Mouse (Mus musculus) heart, embryonic 14.5 days (tissue): ENCODE measurements around the gene Rapgef2. TPM values are rescaled to one million over a fixed set of nuclear protein-coding genes. Genes with fewer than 3 reads are reported as not detected.
A peak's percentile ranks its signal among the peaks of the same experiment; 100 is the strongest.

Experiments
- ATAC-seq: fragments of 200-750 bp; cut with Nextera tagmentation; 2 replicates; pipeline ENCODE4 v1.8.0; 2017; ENCODE audit warnings: low read depth, moderate TSS enrichment; ENCODE audit not compliant: insufficient number of reproducible peaks, insufficient read depth, low FRiP score
- H3K27ac ChIP-seq, 2 experiments: fragments of 200-500 bp in 1 of 2; fragments of 300-500 bp in 1 of 2; sonication (generic) in 1 of 2; replicated peaks in 1 of 2; 2 replicates each; pipeline ENCODE4 v1.5.1; 2012 to 2014; ENCODE audit warnings: low read depth in 2 of 2, low read length in 2 of 2, control low read depth in 1 of 2, mild to moderate bottlenecking in 1 of 2, mixed read lengths in 1 of 2; ENCODE audit not compliant: control insufficient read depth in 1 of 2, insufficient read depth in 1 of 2
- H3K27me3 ChIP-seq: fragments of 300-500 bp; sonication (generic); 2 replicates; pipeline ENCODE4 v1.6.1; 2014; ENCODE audit warnings: mild to moderate bottlenecking, low read length, control low read depth; ENCODE audit not compliant: control insufficient read depth, insufficient read depth
- H3K36me3 ChIP-seq: fragments of 300-500 bp; sonication (generic); 2 replicates; pipeline ENCODE4 v1.6.1; 2014; ENCODE audit warnings: mild to moderate bottlenecking, control low read depth, low read length, mixed read lengths; ENCODE audit not compliant: control insufficient read depth, insufficient read depth
- H3K4me1 ChIP-seq, 2 experiments: fragments of 200-500 bp in 1 of 2; fragments of 300-500 bp in 1 of 2; sonication (generic) in 1 of 2; 2 replicates each; pipeline ENCODE4 v1.6.1; 2012 to 2014; ENCODE audit warnings: low read length in 2 of 2, control low read depth in 1 of 2, mixed read lengths in 1 of 2; ENCODE audit not compliant: control insufficient read depth in 2 of 2, insufficient read depth in 2 of 2
- H3K4me2 ChIP-seq: fragments of 300-500 bp; sonication (generic); 2 replicates; pipeline ENCODE4 v1.6.1; 2014; ENCODE audit warnings: mild to moderate bottlenecking, low read length
- H3K4me3 ChIP-seq, 2 experiments: fragments of 200-500 bp in 1 of 2; fragments of 300-500 bp in 1 of 2; sonication (generic) in 1 of 2; 2 replicates each; pipeline ENCODE4 v1.5.1; 2012 to 2014; ENCODE audit warnings: low read length in 2 of 2, mild to moderate bottlenecking in 2 of 2, control low read depth in 1 of 2, low read depth in 1 of 2, moderate library complexity in 1 of 2; ENCODE audit not compliant: control insufficient read depth in 1 of 2, insufficient read depth in 1 of 2
- H3K9ac ChIP-seq: fragments of 300-500 bp; sonication (generic); 2 replicates; pipeline ENCODE4 v1.6.1; 2014; ENCODE audit warnings: mild to moderate bottlenecking, low read length
- H3K9me3 ChIP-seq: fragments of 300-500 bp; sonication (generic); 2 replicates; pipeline ENCODE4 v1.6.1; 2016; ENCODE audit warnings: low read length, control low read depth; ENCODE audit not compliant: control insufficient read depth
- WGBS: fragments of 180-500 bp; shearing (Covaris S2); extraction: QIAGEN DNeasy Blood & Tissue Kit; methylation state at CpG from one replicate; pipeline ENCODE4 v1.1.7; 2014; 5-methylcytosine and 5-hydroxymethylcytosine counted together
- polyA plus RNA-seq: library from polyadenylated mRNA; unstranded; fragments of >200 nt; fragmentation: Nextera tagmentation; extraction: Ambion mirVana; gene quantifications from 2 replicates; pipeline ENCODE4 v1.2.1, GENCODE M21; 2014

The Rapgef2 gene
- polyA plus RNA-seq, 1 experiment from 2014 or later = 7.3 TPM

DNA sequence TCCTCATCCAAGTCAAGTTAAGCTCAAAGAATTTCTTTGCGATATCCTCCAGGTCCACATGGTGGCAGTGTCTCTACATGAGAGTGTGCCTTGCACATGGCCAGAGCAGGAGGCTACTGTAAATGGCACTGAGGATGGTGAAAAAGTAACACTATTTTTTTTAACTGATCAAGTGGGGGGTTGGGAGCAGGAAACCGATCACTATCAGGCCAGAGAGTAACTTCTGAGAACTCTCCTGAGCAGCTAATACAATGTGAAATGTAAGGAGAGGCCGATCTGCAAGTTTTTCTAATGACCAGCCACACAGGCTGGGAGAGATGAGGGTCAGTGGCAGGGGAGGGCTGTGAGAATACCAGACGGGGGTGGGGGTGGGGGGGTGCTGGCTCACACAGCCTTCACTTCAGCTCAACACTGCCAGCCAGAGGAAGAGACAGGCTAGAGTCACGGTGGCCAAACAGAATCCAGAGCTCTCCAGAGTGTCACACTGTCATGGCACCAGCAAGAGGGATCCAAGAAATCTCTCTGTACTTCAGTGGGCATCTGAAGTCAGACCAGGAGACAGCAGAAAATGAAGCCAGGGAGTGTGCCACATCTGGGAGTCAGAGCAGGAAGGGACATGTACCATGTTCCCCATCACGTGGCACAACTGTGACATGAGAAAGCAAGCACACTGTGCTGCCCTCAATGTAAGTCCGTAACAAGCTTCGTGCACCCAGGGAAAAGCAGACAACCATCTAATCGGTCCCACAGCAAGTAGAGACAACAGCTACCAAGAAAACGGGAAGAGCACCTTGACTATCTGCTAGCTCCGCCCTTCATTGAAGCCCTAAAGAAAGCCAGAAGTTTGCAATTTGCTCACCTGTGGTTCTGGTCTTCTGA lies 83.8 kb downstream of the Rapgef2 start:
- WGBS = 32% methylated on average over 11 of the region's 11 CpGs
- ATAC-seq = peak; percentile 63; the same call in 1 of the 2 replicates

DNA sequence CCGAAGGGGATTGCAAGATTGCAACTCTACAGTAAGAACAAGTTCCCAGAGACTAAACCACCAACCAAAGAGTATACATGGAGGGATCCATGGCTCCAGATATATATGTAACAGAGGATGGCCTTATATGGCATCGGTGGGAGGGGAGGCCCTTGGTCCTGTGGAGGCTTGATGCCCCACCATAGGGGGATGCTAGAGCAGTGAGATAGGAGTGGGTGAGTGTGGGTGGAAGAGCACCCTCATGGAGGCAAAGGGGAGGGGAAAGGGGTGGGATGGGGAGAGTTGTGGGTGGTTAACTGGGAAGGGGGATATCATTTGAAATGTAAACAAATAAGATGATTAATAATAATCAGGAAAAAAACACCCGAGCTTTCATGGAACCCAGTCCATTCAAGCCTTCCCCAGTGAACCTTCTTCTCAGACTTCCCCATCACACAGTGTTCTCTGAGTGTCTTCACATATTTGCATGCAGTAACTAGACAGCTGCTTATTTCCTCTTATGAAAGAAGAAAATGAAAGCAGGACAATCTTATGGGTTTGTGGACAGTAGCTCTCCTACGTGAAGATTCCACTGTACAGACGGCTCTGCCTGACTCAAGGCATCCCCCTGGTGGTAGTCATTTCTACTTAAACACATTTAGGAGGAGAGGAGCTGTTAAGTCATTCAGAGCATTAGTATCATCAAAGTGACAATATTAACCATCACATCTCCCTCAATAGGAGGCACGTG lies 89.4 kb downstream of the Rapgef2 start:
- H3K4me1 ChIP-seq = peaks cover 9 to 21% of the 10 kb centered on the region in 2 experiments
- peaks cover 3% of the 10 kb centered on the region; the same call in 1 of the 2 replicates for H3K36me3 ChIP-seq
- peak overlapping the region; percentile 40 for H3K4me2 ChIP-seq
- H3K9ac ChIP-seq = no peak overlapping the region; the same call in 1 of the 2 replicates
- peak; percentile 32; the same call in 1 of the 2 replicates for ATAC-seq
- no peaks in the 10 kb centered on the region for H3K27me3 ChIP-seq
- H3K4me3 ChIP-seq = no peak overlapping the region
- H3K9me3 ChIP-seq = no peaks in the 10 kb centered on the region
- 48% methylated on average over 6 of the region's 6 CpGs for WGBS
- no peak overlapping the region for H3K27ac ChIP-seq

More for the DNA sequence above, 83.8 kb downstream of the Rapgef2 start:
- H3K4me2 ChIP-seq = no peak overlapping the region
- H3K27ac ChIP-seq = 0 out of 4 replicates have a peak overlapping the region, but pooled peaks of 1 of the 2 experiments have one; percentile 26
- no peaks in the 10 kb centered on the region for H3K27me3 ChIP-seq
- H3K4me3 ChIP-seq = no peak overlapping the region
- peaks cover 4 to 15% of the 10 kb centered on the region in 2 experiments; a peak in 3 of 4 replicates for H3K4me1 ChIP-seq
- no peaks in the 10 kb centered on the region for H3K36me3 ChIP-seq
- no peaks in the 10 kb centered on the region for H3K9me3 ChIP-seq
- no peak overlapping the region for H3K9ac ChIP-seq

DNA sequence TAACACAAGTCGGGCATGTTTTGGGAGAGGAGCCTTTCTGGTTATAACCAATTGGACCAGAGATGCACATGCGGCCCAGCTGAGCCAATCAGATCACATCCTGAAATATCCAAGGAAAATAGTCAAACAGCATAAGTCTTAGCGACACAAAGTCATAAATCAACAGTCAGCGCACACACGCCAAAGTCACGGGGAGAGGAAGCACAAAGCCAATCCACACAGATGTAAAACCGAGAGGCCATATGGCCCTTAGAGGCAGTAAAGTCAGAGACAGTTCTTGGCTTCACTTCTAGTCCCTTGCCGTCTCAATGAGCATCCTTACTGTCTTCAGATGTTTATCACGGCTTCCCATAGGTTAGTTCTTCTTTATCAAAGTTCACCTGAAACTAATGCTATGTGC lies 91.0 kb downstream of the Rapgef2 start:
- no peaks in the 10 kb centered on the region for H3K9me3 ChIP-seq
- 93% methylated on average over 9 of the region's 9 CpGs for WGBS
- H3K9ac ChIP-seq = no peak overlapping the region
- no peak for ATAC-seq
- no peak overlapping the region for H3K4me2 ChIP-seq
- no peak overlapping the region for H3K27ac ChIP-seq
- peaks cover 3% of the 10 kb centered on the region; the same call in 1 of the 2 replicates for H3K36me3 ChIP-seq
- no peak overlapping the region for H3K4me3 ChIP-seq
- peaks cover 13 to 30% of the 10 kb centered on the region in 2 experiments for H3K4me1 ChIP-seq
- H3K27me3 ChIP-seq = no peaks in the 10 kb centered on the region

DNA sequence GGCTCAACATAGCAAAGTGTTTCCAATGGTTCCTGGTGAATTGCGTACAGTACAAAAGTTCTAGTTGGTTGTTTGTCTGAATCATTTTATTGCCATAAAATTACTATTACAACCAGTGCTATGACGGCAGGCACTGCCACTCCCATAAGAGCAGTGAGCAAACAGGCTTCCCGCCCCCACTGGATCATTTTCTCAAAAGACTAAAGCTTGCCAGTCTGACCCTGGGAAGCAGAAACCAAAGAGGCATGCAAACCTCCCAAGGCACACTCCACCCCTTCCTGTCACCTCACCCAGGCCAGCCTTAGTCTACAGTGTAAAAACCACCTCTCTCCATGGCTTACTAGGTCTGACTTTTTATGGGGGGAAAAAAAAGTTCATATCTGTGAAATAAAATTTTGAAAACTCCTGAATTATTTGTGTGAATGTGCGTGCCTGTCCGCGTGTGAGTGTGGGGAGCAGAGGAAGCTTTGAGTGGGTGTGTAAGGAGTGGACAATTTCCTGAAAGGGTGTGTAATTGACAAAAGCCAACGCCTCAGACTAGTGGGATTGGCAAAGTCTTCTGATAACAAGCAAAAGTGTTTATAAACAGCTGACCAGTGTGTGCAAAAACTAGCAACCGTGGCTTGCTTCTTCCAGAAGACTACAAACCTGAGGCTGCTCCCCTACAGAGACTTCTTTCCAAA lies 92.1 kb downstream of the Rapgef2 start:
- H3K9ac ChIP-seq = no peak overlapping the region
- H3K4me2 ChIP-seq = no peak overlapping the region
- H3K27me3 ChIP-seq = no peaks in the 10 kb centered on the region
- H3K27ac ChIP-seq = no peak overlapping the region
- ATAC-seq = no peak
- no peak overlapping the region for H3K4me3 ChIP-seq
- peaks cover 13 to 33% of the 10 kb centered on the region in 2 experiments for H3K4me1 ChIP-seq
- H3K36me3 ChIP-seq = peaks cover 3% of the 10 kb centered on the region; the same call in 1 of the 2 replicates
- WGBS = 77% methylated on average over 8 of the region's 8 CpGs
- no peaks in the 10 kb centered on the region for H3K9me3 ChIP-seq

DNA sequence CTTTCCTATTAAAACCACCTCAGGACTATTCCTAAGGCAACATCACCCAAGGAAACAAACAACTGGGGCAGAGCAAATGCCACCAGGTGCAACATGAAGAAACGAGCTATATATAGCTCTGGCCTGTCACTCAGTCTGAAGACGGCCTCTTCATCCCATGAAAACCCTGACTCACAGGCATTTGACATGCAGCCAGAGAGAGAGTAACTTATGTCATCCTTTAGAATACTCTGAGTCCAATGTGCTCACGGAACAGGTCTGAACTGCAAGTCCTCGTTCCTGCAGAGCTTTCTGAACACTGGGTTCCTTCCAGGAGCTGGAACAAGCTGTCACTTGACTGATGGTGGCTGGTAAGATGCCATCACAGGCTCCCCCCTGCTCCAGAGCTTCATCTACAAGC lies 93.3 kb downstream of the Rapgef2 start:
- Histone ChIP-seq H3K4me2 (0 out of 2 replicates have a peak overlapping the region, but pooled peaks have one; percentile 12), H3K9me3 (no peaks in the 10 kb centered on the region), H3K9ac (0 out of 2 replicates have a peak overlapping the region, but pooled peaks have one; percentile 13), H3K36me3 (peaks cover 3% of the 10 kb centered on the region; the same call in 1 of the 2 replicates), H3K4me3 (no peak overlapping the region), H3K4me1 (peaks cover 14 to 37% of the 10 kb centered on the region in 2 experiments), H3K27me3 (no peaks in the 10 kb centered on the region), H3K27ac (peak overlapping the region; percentile 36 to 53; a peak in 3 of 4 replicates)
- ATAC-seq = peak; percentile 27; the same call in 1 of the 2 replicates
- 20% methylated on average over 4 of the region's 4 CpGs for WGBS

DNA sequence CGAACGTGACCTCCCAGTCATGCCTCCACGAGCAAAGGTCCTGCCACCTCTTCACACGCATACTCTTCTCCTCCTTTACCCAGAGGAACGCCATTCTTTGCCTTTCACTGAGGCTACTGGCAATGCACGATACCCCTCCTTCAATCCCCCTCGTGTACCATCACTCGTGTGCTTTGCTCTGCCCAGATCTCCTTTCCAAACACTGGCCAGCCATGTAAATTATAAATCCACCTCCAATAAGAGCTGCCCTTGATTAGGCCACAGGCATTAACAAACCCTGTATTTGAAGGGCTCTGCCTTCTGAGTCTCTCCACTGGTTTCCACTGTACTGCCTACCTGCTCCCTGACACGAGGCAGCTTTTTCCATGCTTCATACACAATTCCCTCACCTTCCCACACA lies 94.3 kb downstream of the Rapgef2 start:
- no peak for ATAC-seq
- H3K27ac ChIP-seq = peak overlapping the region in 1 of 2 experiments; percentile 53; a peak in 2 of 4 replicates
- H3K9ac ChIP-seq = no peak overlapping the region

DNA sequence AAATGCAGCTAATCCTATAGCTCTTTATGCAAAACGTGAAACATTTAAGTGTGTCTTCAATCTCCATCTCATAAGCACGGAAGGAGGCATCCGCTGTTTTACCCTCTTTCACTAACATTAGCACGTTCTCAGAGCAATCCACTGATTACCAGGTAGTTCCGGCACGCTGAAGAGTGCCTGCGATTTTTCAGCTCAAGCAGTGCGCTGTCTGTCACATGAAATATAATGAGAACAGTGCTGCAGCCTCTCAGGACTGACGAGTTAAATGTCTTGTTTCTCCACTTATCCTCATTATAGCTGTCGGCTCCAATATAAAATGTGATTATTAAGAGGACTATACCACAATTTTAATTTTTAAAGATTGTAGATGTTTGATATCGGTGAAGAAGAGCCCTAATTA lies 94.8 kb downstream of the Rapgef2 start:
- Histone ChIP-seq H3K36me3 (peaks cover 3% of the 10 kb centered on the region; the same call in 1 of the 2 replicates), H3K27me3 (no peaks in the 10 kb centered on the region), H3K27ac (peak overlapping the region in 1 of 2 experiments; percentile 53; a peak in 1 of 4 replicates), H3K4me1 (peaks cover 14 to 37% of the 10 kb centered on the region in 2 experiments), H3K9me3 (no peaks in the 10 kb centered on the region), H3K4me3 (no peak overlapping the region), H3K4me2 (peak overlapping the region; percentile 16; the same call in 1 of the 2 replicates), H3K9ac (no peak overlapping the region)
- ATAC-seq = no peak
- 41% methylated on average over 11 of the region's 11 CpGs for WGBS

More for the DNA sequence above, 94.3 kb downstream of the Rapgef2 start:
- Histone ChIP-seq H3K27me3 (no peaks in the 10 kb centered on the region), H3K4me2 (peak overlapping the region; percentile 3; the same call in 1 of the 2 replicates), H3K36me3 (peaks cover 3% of the 10 kb centered on the region; the same call in 1 of the 2 replicates), H3K9me3 (no peaks in the 10 kb centered on the region), H3K4me3 (no peak overlapping the region), H3K4me1 (peaks cover 14 to 37% of the 10 kb centered on the region in 2 experiments)
- WGBS = 70% methylated on average over 9 of the region's 9 CpGs
